ENCODE assay signal across 10 mouse cellular contexts in the genomic region with DNA sequence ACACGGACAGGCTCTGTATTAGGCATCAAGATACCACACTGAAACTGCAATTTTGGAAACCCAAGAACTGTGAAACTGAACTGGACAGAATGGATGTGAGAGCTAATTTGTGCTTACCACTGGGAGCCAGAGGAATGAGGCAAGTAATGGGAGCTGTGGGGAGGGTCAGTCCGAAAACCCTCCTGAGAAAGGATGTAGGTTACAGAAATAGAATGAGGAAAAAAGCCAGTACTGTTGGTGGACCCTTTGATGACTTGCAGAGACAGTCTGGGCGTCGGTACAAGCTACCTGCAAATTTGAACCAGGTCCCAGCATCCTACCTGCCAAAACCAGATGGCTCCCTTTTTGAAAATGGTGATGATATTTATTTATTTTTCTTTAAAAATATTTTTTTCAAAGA.
"Had no signal": no experiment of that assay in that cellular context is flagged by ENCODE, and none has a peak within 500 bp of the region (broad histone marks: within the 10 kb centered on the region; RNA-seq: fewer than 3 reads in every experiment).

No protein-coding gene starts in this region.

- DNase-seq: kidney, postnatal 25 days; left cerebral cortex, postnatal 4 days; lung, adult 18-20 months; lung, postnatal 36 days; right cerebral cortex, postnatal 25 days; thymus, postnatal 4 days had no signal

- H3K27ac ChIP-seq: limb, embryonic 13.5 days; liver, embryonic 14.5 days; midbrain, embryonic 13.5 days; stomach, postnatal 0 days had no signal

- H3K4me3 ChIP-seq: limb, embryonic 13.5 days; midbrain, embryonic 13.5 days had no signal
